Mouse (Mus musculus): ENCODE measurements at regions not wholly inside any gene's neighbourhood (a gene's known extent, or its start where the extent isn't known, plus 50 kb on each side); places are given as distances from the start of the nearest gene placed in this dataset.
"Not testable (repeated sequence)": the region's sequence is repeated elsewhere in the genome, so short reads cannot be mapped to it uniquely, and the experiment has no call there.

DNA sequence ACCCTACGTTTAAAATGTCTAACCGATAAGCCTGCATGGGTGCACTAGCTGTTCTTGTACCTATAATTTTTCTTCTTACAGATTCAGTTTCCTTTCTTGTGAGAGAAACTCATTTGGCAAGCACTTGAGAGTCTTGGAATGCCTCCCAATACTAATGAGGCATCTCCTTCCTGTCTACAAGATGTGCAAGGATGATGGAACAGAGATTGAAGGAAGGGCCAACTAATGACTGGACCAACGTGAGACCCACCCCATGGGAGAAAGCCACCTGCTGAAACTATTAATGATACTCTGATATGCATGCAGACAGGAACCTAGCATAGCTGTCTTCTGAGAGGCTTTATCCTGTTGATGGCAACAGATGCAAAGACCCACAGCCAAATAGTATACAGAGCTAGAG is 179.9 kb upstream of the Slitrk6 start:
- H3K27ac ChIP-seq (ENCODE audit: low read depth), result no peak overlapping the region
- no peak overlapping the region for H3K4me3 ChIP-seq (ENCODE audit: low read depth, low read length)
- TF ChIP-seq CTCF (IDR thresholded peaks at IDR 0.05; ENCODE audit: low read depth) (no peak), EP300 (IDR thresholded peaks at IDR 0.05; ENCODE audit: low read depth) (no peak)
- no peak for DNase-seq (ENCODE audit: low spot score)
- H3K4me2 ChIP-seq (ENCODE audit: low read depth, low read length), result no peak overlapping the region
- H3K27me3 ChIP-seq (ENCODE audit: control insufficient read depth, insufficient read depth, low read length), result no peaks in the 10 kb centered on the region
- no peaks in the 10 kb centered on the region for H3K4me1 ChIP-seq (ENCODE audit: control insufficient read depth, insufficient read depth)
- no peak overlapping the region for H3K9ac ChIP-seq (replicated peaks; ENCODE audit: low read depth, low read length)
- 76% methylated on average over 3 of the region's 3 CpGs for WGBS
- no peaks in the 10 kb centered on the region for H3K36me3 ChIP-seq (replicated peaks; ENCODE audit: control insufficient read depth, insufficient read depth, low read length)
- H3K9me3 ChIP-seq (replicated peaks; ENCODE audit: control insufficient read depth, low read length), result no peaks in the 10 kb centered on the region
- ATAC-seq (ENCODE audit: insufficient read depth, low read depth), result no peak

DNA sequence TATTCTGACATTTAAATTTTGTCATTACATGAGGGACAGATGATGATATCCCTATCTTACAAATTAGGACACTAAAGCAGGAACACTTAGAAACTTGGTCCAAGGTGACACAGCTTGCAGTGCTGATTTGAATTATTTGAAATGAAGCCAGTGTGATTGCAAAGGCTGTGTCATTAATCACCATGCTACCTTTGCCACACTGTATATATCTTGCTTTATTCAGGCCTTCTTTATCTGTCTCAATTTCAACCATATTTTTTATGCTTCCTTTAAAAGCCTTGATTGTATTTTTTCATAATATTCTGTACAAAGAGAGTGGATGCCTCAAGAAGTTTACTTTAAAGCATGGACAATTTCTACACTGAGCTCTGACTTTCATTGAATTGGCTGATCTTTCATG is 167.0 kb upstream of the Slitrk6 start:
- Histone ChIP-seq H3K36me3 (replicated peaks; ENCODE audit: control insufficient read depth, insufficient read depth, low read length) (no peaks in the 10 kb centered on the region), H3K4me1 (ENCODE audit: control insufficient read depth, insufficient read depth) (no peaks in the 10 kb centered on the region), H3K9me3 (replicated peaks; ENCODE audit: control insufficient read depth, low read length) (no peaks in the 10 kb centered on the region), H3K27ac (ENCODE audit: low read depth) (no peak overlapping the region), H3K27me3 (ENCODE audit: control insufficient read depth, insufficient read depth, low read length) (no peaks in the 10 kb centered on the region), H3K4me3 (ENCODE audit: low read depth, low read length) (no peak overlapping the region), H3K9ac (replicated peaks; ENCODE audit: low read depth, low read length) (no peak overlapping the region), H3K4me2 (ENCODE audit: low read depth, low read length) (no peak overlapping the region)
- DNase-seq (ENCODE audit: low spot score), result no peak
- no peak for TF ChIP-seq CTCF (IDR thresholded peaks at IDR 0.05; ENCODE audit: low read depth)
- ATAC-seq (ENCODE audit: insufficient read depth, low read depth), result no peak

DNA sequence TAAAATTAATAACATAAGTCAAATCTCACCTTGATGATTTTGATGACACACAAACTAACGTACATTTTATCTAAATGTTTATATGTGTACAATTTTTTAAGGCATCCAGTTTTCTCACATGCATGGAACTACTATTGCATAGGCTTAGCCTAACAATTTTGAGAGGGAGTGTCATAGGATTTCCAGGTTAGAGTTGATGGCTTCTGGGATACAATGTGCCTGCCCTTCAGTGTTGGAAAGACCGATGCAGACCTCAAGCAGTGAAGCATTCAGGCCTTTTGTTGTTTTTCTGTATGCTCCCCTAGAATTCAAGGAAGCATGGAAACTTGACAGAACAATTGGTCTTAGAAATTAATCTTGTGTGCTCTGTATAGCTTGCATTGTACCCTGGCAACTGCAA is 158.4 kb upstream of the Slitrk6 start:
- H3K4me2 ChIP-seq (ENCODE audit: low read depth, low read length), result no peak overlapping the region
- no peaks in the 10 kb centered on the region for H3K27me3 ChIP-seq (ENCODE audit: control insufficient read depth, insufficient read depth, low read length)
- TF ChIP-seq CTCF (IDR thresholded peaks at IDR 0.05; ENCODE audit: low read depth) (no peak), EP300 (IDR thresholded peaks at IDR 0.05; ENCODE audit: low read depth) (no peak)
- DNase-seq (ENCODE audit: low spot score) (no peak), ATAC-seq (ENCODE audit: insufficient read depth, low read depth) (no peak)
- no peak overlapping the region for H3K27ac ChIP-seq (ENCODE audit: low read depth)
- no peak overlapping the region for H3K9ac ChIP-seq (replicated peaks; ENCODE audit: low read depth, low read length)
- no peaks in the 10 kb centered on the region for H3K4me1 ChIP-seq (ENCODE audit: control insufficient read depth, insufficient read depth)
- no peaks in the 10 kb centered on the region for H3K36me3 ChIP-seq (replicated peaks; ENCODE audit: control insufficient read depth, insufficient read depth, low read length)
- 71% methylated on average over 2 of the region's 2 CpGs for WGBS
- H3K4me3 ChIP-seq (ENCODE audit: low read depth, low read length), result no peak overlapping the region
- H3K9me3 ChIP-seq (replicated peaks; ENCODE audit: control insufficient read depth, low read length), result no peaks in the 10 kb centered on the region

DNA sequence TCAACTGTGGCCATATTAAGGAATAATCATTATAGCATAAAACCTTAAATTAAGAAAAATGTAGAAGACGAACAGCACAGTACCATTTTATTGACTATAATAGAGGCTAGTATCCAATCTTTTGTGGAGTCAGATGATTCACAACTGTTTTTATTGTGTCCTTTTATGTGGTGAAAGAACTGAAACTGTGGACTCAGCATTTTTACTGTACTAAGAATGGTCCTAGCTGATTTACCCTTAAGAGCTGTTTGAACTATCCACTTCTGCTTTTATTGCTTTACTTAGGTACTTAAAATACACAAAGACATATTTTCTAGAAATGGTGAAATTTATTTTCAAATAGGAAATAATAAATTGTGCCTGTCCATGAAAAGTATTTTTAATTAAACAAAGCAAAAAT is 137.9 kb upstream of the Slitrk6 start:
- no peak for ATAC-seq (ENCODE audit: insufficient read depth, low read depth)
- Histone ChIP-seq H3K4me1 (ENCODE audit: control insufficient read depth, insufficient read depth) (no peaks in the 10 kb centered on the region), H3K27ac (ENCODE audit: low read depth) (no peak overlapping the region), H3K9me3 (replicated peaks; ENCODE audit: control insufficient read depth, low read length) (no peaks in the 10 kb centered on the region), H3K4me2 (ENCODE audit: low read depth, low read length) (no peak overlapping the region), H3K4me3 (ENCODE audit: low read depth, low read length) (no peak overlapping the region), H3K36me3 (replicated peaks; ENCODE audit: control insufficient read depth, insufficient read depth, low read length) (no peaks in the 10 kb centered on the region), H3K9ac (replicated peaks; ENCODE audit: low read depth, low read length) (no peak overlapping the region), H3K27me3 (ENCODE audit: control insufficient read depth, insufficient read depth, low read length) (no peaks in the 10 kb centered on the region)
- DNase-seq (ENCODE audit: low spot score), result no peak
- WGBS, result 79% methylated on average over 1 of the region's 1 CpGs
- TF ChIP-seq CTCF (IDR thresholded peaks at IDR 0.05; ENCODE audit: low read depth) (no peak), EP300 (IDR thresholded peaks at IDR 0.05; ENCODE audit: low read depth) (no peak)

DNA sequence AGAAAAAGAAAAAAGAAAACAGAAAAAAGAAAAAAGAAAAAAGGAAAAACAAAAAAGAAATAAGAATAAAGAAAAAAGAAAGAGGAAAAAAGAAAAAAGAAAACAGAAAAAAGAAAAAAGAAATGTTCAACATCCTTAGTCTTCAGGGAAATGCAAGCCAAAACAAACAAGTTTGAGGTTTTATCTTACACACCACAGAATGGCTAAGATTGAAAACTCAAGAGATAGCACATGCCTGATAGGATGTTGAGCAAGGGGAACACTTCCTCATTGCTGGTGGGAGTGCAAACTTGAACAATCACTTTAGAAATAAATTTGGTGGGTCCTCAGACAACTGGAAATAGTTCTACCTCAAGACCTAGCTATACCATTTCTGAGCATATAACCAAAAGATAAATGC is 116.4 kb upstream of the Slitrk6 start:
- Histone ChIP-seq H3K4me2 (ENCODE audit: low read depth, low read length) (no peak overlapping the region), H3K9me3 (replicated peaks; ENCODE audit: control insufficient read depth, low read length) (no peaks in the 10 kb centered on the region; the same call in 1 of the 2 replicates), H3K27me3 (ENCODE audit: control insufficient read depth, insufficient read depth, low read length) (no peaks in the 10 kb centered on the region), H3K36me3 (replicated peaks; ENCODE audit: control insufficient read depth, insufficient read depth, low read length) (no peaks in the 10 kb centered on the region), H3K27ac (ENCODE audit: low read depth) (no peak overlapping the region), H3K9ac (replicated peaks; ENCODE audit: low read depth, low read length) (no peak overlapping the region), H3K4me1 (ENCODE audit: control insufficient read depth, insufficient read depth) (no peaks in the 10 kb centered on the region), H3K4me3 (ENCODE audit: low read depth, low read length) (no peak overlapping the region)
- DNase-seq (ENCODE audit: low spot score), result no peak
- no peak for TF ChIP-seq EP300 (IDR thresholded peaks at IDR 0.05; ENCODE audit: low read depth)
- no peak for TF ChIP-seq CTCF (IDR thresholded peaks at IDR 0.05; ENCODE audit: low read depth)
- ATAC-seq (ENCODE audit: insufficient read depth, low read depth), result no peak

DNA sequence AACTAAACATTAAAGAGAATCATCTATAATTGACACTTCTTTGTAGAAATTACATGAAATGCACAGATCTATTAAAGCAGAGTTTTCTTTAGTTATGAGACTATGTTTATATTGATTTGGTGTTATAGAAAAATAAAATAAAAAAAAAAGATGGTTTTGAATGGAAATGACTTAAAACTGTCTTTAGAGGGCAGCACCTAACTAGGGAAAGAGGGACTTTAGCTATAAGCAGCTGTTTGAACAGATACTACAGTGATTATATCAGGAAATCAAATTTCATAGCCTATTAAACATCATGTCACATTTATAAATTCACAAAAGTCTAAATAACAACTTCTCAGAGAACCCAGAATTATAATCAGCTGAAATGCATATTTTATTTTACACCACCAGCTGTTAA is 69.7 kb upstream of the Slitrk6 start:
- no peaks in the 10 kb centered on the region for H3K9me3 ChIP-seq (replicated peaks; ENCODE audit: control insufficient read depth, low read length)
- ATAC-seq (ENCODE audit: insufficient read depth, low read depth) (no peak), DNase-seq (ENCODE audit: low spot score) (no peak)
- TF ChIP-seq CTCF (IDR thresholded peaks at IDR 0.05; ENCODE audit: low read depth) (peak; percentile 22; the same call in 1 of the 2 replicates), EP300 (IDR thresholded peaks at IDR 0.05; ENCODE audit: low read depth) (no peak)
- no peaks in the 10 kb centered on the region for H3K27me3 ChIP-seq (ENCODE audit: control insufficient read depth, insufficient read depth, low read length)
- no peaks in the 10 kb centered on the region for H3K36me3 ChIP-seq (replicated peaks; ENCODE audit: control insufficient read depth, insufficient read depth, low read length)
- H3K27ac ChIP-seq (ENCODE audit: low read depth), result no peak overlapping the region
- H3K4me2 ChIP-seq (ENCODE audit: low read depth, low read length), result no peak overlapping the region
- no peaks in the 10 kb centered on the region for H3K4me1 ChIP-seq (ENCODE audit: control insufficient read depth, insufficient read depth)
- H3K9ac ChIP-seq (replicated peaks; ENCODE audit: low read depth, low read length), result no peak overlapping the region
- H3K4me3 ChIP-seq (ENCODE audit: low read depth, low read length), result no peak overlapping the region

DNA sequence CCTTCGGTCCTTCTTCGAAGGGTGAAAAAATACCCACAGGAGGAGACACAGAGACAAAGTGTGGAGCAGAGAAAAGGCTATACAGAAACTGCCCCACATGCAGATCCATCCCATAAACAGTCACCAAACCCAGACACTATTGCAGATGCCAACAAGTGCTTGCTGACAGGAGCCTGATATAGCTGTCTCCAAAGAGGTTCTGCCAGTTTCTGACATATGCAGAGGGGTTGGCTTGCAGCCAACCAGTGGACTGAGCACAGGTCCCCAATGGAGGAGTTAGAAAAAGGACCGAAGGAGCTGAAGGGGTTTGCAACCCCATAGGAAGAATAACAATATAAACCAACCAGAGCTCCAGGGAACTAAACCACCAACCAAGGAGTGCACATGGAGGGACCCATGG is 67.2 kb upstream of the Slitrk6 start:
- not testable (repeated sequence) for H3K27ac ChIP-seq (ENCODE audit: low read depth); H3K4me2 ChIP-seq (ENCODE audit: low read depth, low read length); H3K27me3 ChIP-seq (ENCODE audit: control insufficient read depth, insufficient read depth, low read length); H3K9me3 ChIP-seq (replicated peaks; ENCODE audit: control insufficient read depth, low read length); H3K36me3 ChIP-seq (replicated peaks; ENCODE audit: control insufficient read depth, insufficient read depth, low read length); ATAC-seq (ENCODE audit: insufficient read depth, low read depth); H3K4me3 ChIP-seq (ENCODE audit: low read depth, low read length); H3K9ac ChIP-seq (replicated peaks; ENCODE audit: low read depth, low read length); H3K4me1 ChIP-seq (ENCODE audit: control insufficient read depth, insufficient read depth)
- peak; percentile 18 for DNase-seq (ENCODE audit: low spot score)
- 43% methylated on average over 3 of the region's 3 CpGs for WGBS

All from heart, postnatal 0 days (tissue).